Mouse (Mus musculus) adrenal gland, adult 10 weeks (tissue): ENCODE data around the gene Mark1. TPM values are rescaled to one million over a fixed set of nuclear protein-coding genes. Genes with fewer than 3 reads are reported as not detected.

Experiments
- polyA plus RNA-seq: library from polyadenylated mRNA; stranded (reverse); fragments of 350-450 nt; fragmentation: Illumina TruSeq; extraction: RNeasy Lipid Tissue Mini Kit (QIAGEN cat#74804); gene quantifications from one replicate; pipeline ENCODE4 v1.2.3, GENCODE M21; 2014; ENCODE audit warnings: low read depth, low replicate concordance

The Mark1 gene
- polyA plus RNA-seq: 28.6 TPM

GRCm38 (mm10) chr1:184999071-184999750 is at the start of gene Mark1:
Mark1 (minus strand) TSS chr1:184999570.

GRCm38 (mm10) chr1:184882281-184883268 is 116.8 kb downstream of the Mark1 start, which contains the start of gene C130074G19Rik:
C130074G19Rik (minus strand) TSS chr1:184883218.

Other genes with a start within 250 kb of the Mark1 start
- 0.47 TPM for gene Marc1, start 188.3 kb downstream of the Mark1 start, polyA plus RNA-seq
- 96.9 TPM for gene Marc2, start 153.1 kb downstream of the Mark1 start, polyA plus RNA-seq
- 14.5 TPM for gene C130074G19Rik, start 116.4 kb downstream of the Mark1 start, polyA plus RNA-seq
- 29.5 TPM for gene Rab3gap2, start 204.5 kb upstream of the Mark1 start, polyA plus RNA-seq